Mouse (Mus musculus) gastrocnemius, adult 18-20 months (tissue): ENCODE results near the gene 4930415O20Rik. TPM values are rescaled to one million over a fixed set of nuclear protein-coding genes. Genes with fewer than 3 reads are reported as not detected.

Experiments
- DNase-seq: peaks from one replicate; pipeline ENCODE4 v3.0.0; 2021; ENCODE audit warnings: low spot score
- total RNA-seq, 2 experiments: library from RNA; stranded (reverse); gene quantifications; 2 replicates each; pipeline ENCODE4 v1.2.3; 2021

4930415O20Rik gene
- total RNA-seq, 2 experiments from 2014 or later: 0.91 TPM; not detected in 1

- DNase-seq: no peak
Measured at GRCm38 (mm10) chr15:98629464-98629863, 58.7 kb downstream of the 4930415O20Rik start.

- DNase-seq: no peak
Measured at GRCm38 (mm10) chr15:98630540-98630939, 59.7 kb downstream of the 4930415O20Rik start, which contains the start of gene Cacnb3. Gene Cacnb3 (plus strand): TSS chr15:98630840.

- peak; percentile 69 for DNase-seq
Measured at GRCm38 (mm10) chr15:98631493-98631892, 60.7 kb downstream of the 4930415O20Rik start.

GRCm38 (mm10) chr15:98632107-98632744 lies 61.4 kb downstream of the 4930415O20Rik start:
- DNase-seq: peak; percentile 50

- no peak for DNase-seq
Measured at GRCm38 (mm10) chr15:98632921-98633320, 62.1 kb downstream of the 4930415O20Rik start.

- no peak for DNase-seq
Measured at GRCm38 (mm10) chr15:98633822-98634470, 63.1 kb downstream of the 4930415O20Rik start.

GRCm38 (mm10) chr15:98634541-98635081 lies 63.8 kb downstream of the 4930415O20Rik start:
- DNase-seq: peak; percentile 54

GRCm38 (mm10) chr15:98635291-98635841 lies 64.6 kb downstream of the 4930415O20Rik start:
- DNase-seq: no peak

- DNase-seq: no peak
Measured at GRCm38 (mm10) chr15:98636517-98636916, 65.7 kb downstream of the 4930415O20Rik start.

GRCm38 (mm10) chr15:98637155-98637554 lies 66.4 kb downstream of the 4930415O20Rik start:
- DNase-seq: no peak

Other genes starting within 250 kb of the 4930415O20Rik start
- not detected for gene Olfr284, start 230.0 kb upstream of the 4930415O20Rik start, total RNA-seq
- gene Olfr283, start 190.1 kb upstream of the 4930415O20Rik start, total RNA-seq: not detected
- gene Olfr282, start 139.8 kb upstream of the 4930415O20Rik start, total RNA-seq: not detected
- gene Olfr281, start 118.4 kb upstream of the 4930415O20Rik start, total RNA-seq: not detected
- gene OR5BS1P, start 101.1 kb upstream of the 4930415O20Rik start, total RNA-seq: not detected
- not detected for gene Lalba, start 88.3 kb upstream of the 4930415O20Rik start, total RNA-seq
- not detected for gene Olfr279, start 78.6 kb upstream of the 4930415O20Rik start, total RNA-seq
- 10 to 100 TPM; 60.8 to 60.9 TPM for gene Kansl2, start 36.7 kb upstream of the 4930415O20Rik start, total RNA-seq
- 10 to 100 TPM; 21.1 to 24.3 TPM for gene Ccnt1, start 81 bp upstream of the 4930415O20Rik start, total RNA-seq
- gene Adcy6, start 39.1 kb downstream of the 4930415O20Rik start, total RNA-seq: 10 to 100 TPM; 14.3 to 17.9 TPM
- gene Cacnb3, start 59.8 kb downstream of the 4930415O20Rik start, total RNA-seq: under 1 TPM; 0.64 to 0.85 TPM
- 10 to 100 TPM; 65.7 to 83.1 TPM for gene Ddx23, start 91.9 kb downstream of the 4930415O20Rik start, total RNA-seq
- gene Rnd1, start 106.5 kb downstream of the 4930415O20Rik start, total RNA-seq: 1 to 10 TPM; 2.8 to 3.2 TPM
- gene Ccdc65, start 137.2 kb downstream of the 4930415O20Rik start, total RNA-seq: not detected
- gene Fkbp11, start 157.2 kb downstream of the 4930415O20Rik start, total RNA-seq: 1 to 10 TPM in 1 of 2 experiments, under 1 TPM in 1; 0.80 to 1.1 TPM
- gene Arf3, start 192.2 kb downstream of the 4930415O20Rik start, total RNA-seq: 1 to 10 TPM; 8.1 to 9.0 TPM
- 1 to 10 TPM in 1 of 2 experiments, under 1 TPM in 1; 0.57 to 1.4 TPM for gene Wnt10b, start 207.1 kb downstream of the 4930415O20Rik start, total RNA-seq
- gene Wnt1, start 218.9 kb downstream of the 4930415O20Rik start, total RNA-seq: not detected
- under 1 TPM; 0.36 to 0.57 TPM for gene Ddn, start 238.5 kb downstream of the 4930415O20Rik start, total RNA-seq